ENCODE assay signal across 8 mouse cellular contexts in the genomic region with DNA sequence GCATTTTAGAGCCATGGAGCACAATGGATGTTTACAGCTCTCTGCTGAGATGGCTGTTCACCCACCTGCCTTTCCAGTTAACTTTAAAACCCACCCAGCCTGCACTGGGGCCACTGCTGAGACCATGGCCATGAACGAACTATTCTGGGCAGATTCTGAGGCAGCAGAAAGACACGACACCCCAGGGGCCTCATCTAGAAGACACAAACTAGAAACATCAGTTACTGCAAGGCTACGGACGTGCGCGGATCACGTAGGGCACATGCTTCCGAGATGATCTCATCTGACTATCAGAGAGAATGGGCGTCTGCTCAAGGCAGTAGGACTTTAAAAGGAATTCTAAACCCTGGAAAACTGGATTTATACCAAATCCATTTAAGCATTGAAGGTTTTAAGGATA.
DNase-seq lines count a peak whose midpoint lies in the region; ATAC-seq and TF ChIP-seq lines count a peak whose summit lies in the region.
"Had no signal": no experiment of that assay in that cellular context is flagged by ENCODE, and none has a peak within 500 bp of the region (broad histone marks: within the 10 kb centered on the region; RNA-seq: fewer than 3 reads in every experiment).

No protein-coding gene starts in this region.

- H3K27me3 ChIP-seq in lung, embryonic 14.5 days (ENCODE audit: insufficient read depth, low read length), result no peaks in the 10 kb centered on the region
- no peaks in the 10 kb centered on the region for H3K27me3 ChIP-seq in heart, embryonic 12.5 days (replicated peaks)
- H3K27me3 ChIP-seq: Patski had no signal

- H3K9me3 ChIP-seq in lung, embryonic 14.5 days (ENCODE audit: low read depth, low read length), result no peaks in the 10 kb centered on the region
- H3K9me3 ChIP-seq in heart, embryonic 12.5 days (replicated peaks), result no peaks in the 10 kb centered on the region

- TF ChIP-seq CTCF in lung, embryonic 14.5 days (IDR thresholded peaks at IDR 0.05; ENCODE audit: low read depth), result no peak
- no peak for TF ChIP-seq CTCF in cortical plate, adult 2 months (IDR thresholded peaks at IDR 0.05; ENCODE audit: extremely low read depth, insufficient read depth, low read length)
- no peak for TF ChIP-seq CTCF in olfactory bulb, adult 2 months (IDR thresholded peaks at IDR 0.05; ENCODE audit: insufficient read depth, low read depth, low read length)

- ATAC-seq in lung, embryonic 14.5 days (ENCODE audit: insufficient read depth), result 0 out of 2 replicates have a peak, but pooled peaks have one; percentile 28
- ATAC-seq in heart, embryonic 12.5 days (ENCODE audit: insufficient number of reproducible peaks, low FRiP score), result no peak
- ATAC-seq: Patski had no signal

- 51% methylated on average over 9 of the region's 9 CpGs for WGBS in lung, embryonic 14.5 days
- 23% methylated on average over 9 of the region's 9 CpGs for WGBS in heart, embryonic 12.5 days
- WGBS in olfactory bulb, adult 2 months, result 56% methylated on average over 9 of the region's 9 CpGs

- peak; percentile 66 for DNase-seq in lung, embryonic 14.5 days
- no peak for DNase-seq in lung, postnatal 36 days
- no peak for DNase-seq in embryo, embryonic 10.5 days (ENCODE audit: low spot score)
- no peak for DNase-seq in cerebellum, adult 11-12 months

- TF ChIP-seq POLR2A in cortical plate, adult 2 months (IDR thresholded peaks at IDR 0.05; ENCODE audit: extremely low read depth, insufficient read depth, low read length), result no peak
- TF ChIP-seq POLR2A in olfactory bulb, adult 2 months (IDR thresholded peaks at IDR 0.05; ENCODE audit: insufficient read depth, low read depth, low read length), result no peak

- no peak overlapping the region for H3K9ac ChIP-seq in lung, embryonic 14.5 days
- H3K9ac ChIP-seq in heart, embryonic 12.5 days, result no peak overlapping the region

- H3K4me3 ChIP-seq in lung, embryonic 14.5 days (ENCODE audit: low read depth, low read length), result no peak overlapping the region
- H3K4me3 ChIP-seq in cortical plate, adult 2 months (ENCODE audit: insufficient read depth, low read length), result no peak overlapping the region
- H3K4me3 ChIP-seq in heart, embryonic 12.5 days, result no peak overlapping the region
- no peak overlapping the region for H3K4me3 ChIP-seq in olfactory bulb, adult 2 months (ENCODE audit: insufficient read depth, low read depth, low read length)

- peak overlapping the region; percentile 69; the same call in 1 of the 2 replicates for H3K27ac ChIP-seq in lung, embryonic 14.5 days (ENCODE audit: low read depth)
- H3K27ac ChIP-seq in cortical plate, adult 2 months (ENCODE audit: insufficient read depth, low read length), result 0 out of 2 replicates have a peak overlapping the region, but pooled peaks have one; percentile 20
- peak overlapping the region; percentile 48 for H3K27ac ChIP-seq in heart, embryonic 12.5 days (ENCODE audit: poor library complexity, severe bottlenecking)
- peak overlapping the region; percentile 73 for H3K27ac ChIP-seq in olfactory bulb, adult 2 months (ENCODE audit: insufficient read depth, low read depth, low read length)

- no peaks in the 10 kb centered on the region for H3K36me3 ChIP-seq in lung, embryonic 14.5 days (ENCODE audit: insufficient read depth)
- no peaks in the 10 kb centered on the region for H3K36me3 ChIP-seq in heart, embryonic 12.5 days

- H3K4me1 ChIP-seq in lung, embryonic 14.5 days (ENCODE audit: insufficient read depth), result no peaks in the 10 kb centered on the region
- H3K4me1 ChIP-seq in cortical plate, adult 2 months (ENCODE audit: control insufficient read depth, insufficient read depth, low read length), result peaks cover 4% of the 10 kb centered on the region
- peaks cover 5% of the 10 kb centered on the region for H3K4me1 ChIP-seq in heart, embryonic 12.5 days (replicated peaks)
- peaks cover 3% of the 10 kb centered on the region for H3K4me1 ChIP-seq in olfactory bulb, adult 2 months (ENCODE audit: control insufficient read depth, insufficient read depth, low read length)

- no peak overlapping the region for H3K4me2 ChIP-seq in lung, embryonic 14.5 days
- peak overlapping the region; percentile 45 for H3K4me2 ChIP-seq in heart, embryonic 12.5 days

Comparison
In these comparisons a context has a peak if more than half of its experiments do, and no peak if none do; other contexts are left out.
1. H3K27ac ChIP-seq: peak in every context shown above with its lines; median percentile 73 in olfactory bulb, adult 2 months; 69 in lung, embryonic 14.5 days; 48 in heart, embryonic 12.5 days; 20 in cortical plate, adult 2 months.